Mouse (Mus musculus): ENCODE data around the gene Slc22a17.
A peak's percentile ranks its signal among the peaks of the same experiment; 100 is the strongest.

DNA sequence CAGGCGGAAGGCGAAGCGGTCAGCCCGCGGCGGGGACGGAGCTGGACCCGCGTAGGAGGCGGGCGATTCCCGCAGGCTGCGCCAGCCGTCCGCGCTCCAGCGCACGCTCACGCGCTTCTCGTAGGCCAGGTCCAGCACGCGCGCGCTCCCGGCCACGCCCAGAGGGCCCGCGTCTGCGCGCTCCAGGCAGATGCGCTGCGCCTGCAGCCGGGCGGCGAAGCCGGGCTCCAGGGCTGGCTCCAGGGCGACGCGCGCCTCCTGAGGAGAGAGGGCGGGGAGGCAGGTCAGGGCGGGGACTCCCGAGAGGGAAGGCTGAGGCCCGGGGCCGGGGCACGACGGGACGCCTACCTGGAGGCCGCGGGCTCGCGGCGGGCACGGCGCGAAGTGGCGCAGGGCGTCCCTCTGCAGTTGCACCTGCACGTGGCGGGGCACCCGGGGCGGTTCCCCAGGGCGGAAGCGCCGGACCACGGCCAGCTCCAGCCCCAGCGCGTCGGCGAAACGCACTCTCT, 36.3 kb downstream of the Slc22a17 start:
- TF ChIP-seq CTCF (IDR thresholded peaks at IDR 0.05; ENCODE audit: control insufficient read depth, insufficient read depth, insufficient read length) (no peak), MAX (IDR thresholded peaks at IDR 0.05) (peak; percentile 62), USF1 (IDR thresholded peaks at IDR 0.05; ENCODE audit: low read depth) (no peak), CEBPB (IDR thresholded peaks at IDR 0.05; ENCODE audit: low read depth) (no peak), MYOD1 (IDR thresholded peaks at IDR 0.05; ENCODE audit: control insufficient read depth, insufficient read length, low read depth) (no peak), MYOG (IDR thresholded peaks at IDR 0.05; ENCODE audit: control insufficient read depth, extremely low read depth, insufficient read length) (no peak)
